Mouse (Mus musculus) small intestine, adult 10 weeks (tissue): ENCODE data around the gene Plrg1. TPM values are rescaled to one million over a fixed set of nuclear protein-coding genes. Genes with fewer than 3 reads are reported as not detected.

Experiments used
- polyA plus RNA-seq: library from polyadenylated mRNA; stranded (reverse); fragments of 350-450 nt; fragmentation: Illumina TruSeq; extraction: RNeasy Lipid Tissue Mini Kit (QIAGEN cat#74804); gene quantifications from one replicate; pipeline ENCODE4 v1.2.3, GENCODE M21; 2014; ENCODE audit warnings: low replicate concordance

The Plrg1 gene
- 15.9 TPM for polyA plus RNA-seq

DNA sequence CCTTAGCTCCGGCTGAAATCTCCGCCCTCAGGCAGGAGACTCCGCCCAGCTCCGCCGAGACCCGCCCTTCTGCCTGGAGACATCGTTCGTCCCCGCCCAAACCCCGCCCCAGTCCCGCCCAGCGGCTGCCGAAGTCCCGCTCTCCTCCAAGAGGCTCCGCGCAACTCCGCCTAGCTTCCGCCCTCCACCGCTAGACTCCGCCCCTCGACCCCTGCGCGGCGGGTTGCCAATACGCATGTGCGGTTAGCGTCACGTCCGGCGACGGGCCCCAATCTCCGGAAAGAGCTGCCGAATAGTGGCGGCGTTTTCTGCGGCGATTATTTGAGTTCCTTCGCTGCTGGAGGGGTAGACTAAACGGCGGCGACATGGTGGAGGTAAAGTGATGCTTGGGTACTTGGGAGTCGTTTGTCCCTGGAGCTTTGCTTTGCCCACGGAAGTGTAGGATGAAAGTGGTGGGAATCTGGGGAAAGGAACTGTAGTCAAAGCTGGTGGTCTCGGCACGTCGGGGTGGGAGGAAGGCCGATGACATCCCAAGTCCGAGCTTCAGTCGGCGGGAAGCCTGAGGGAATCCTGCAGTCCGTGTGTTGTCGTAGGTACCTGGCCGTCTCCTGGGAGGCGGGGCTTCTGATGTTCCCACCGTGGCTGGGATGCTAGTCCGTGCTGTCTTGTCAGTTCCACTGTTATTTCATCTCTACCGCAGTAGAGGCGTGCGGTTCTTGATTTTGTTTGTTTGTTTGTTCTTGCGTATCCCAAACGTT lies at the start of gene Plrg1:
Gene Plrg1, plus strand, starts transcription at position 242 of the 758 bp plus-strand sequence.

GRCm38 (mm10) chr3:83007557-83007956 lies 47.8 kb upstream of the Plrg1 start, which contains the start of gene Fgg:
Fgg (plus strand) TSS chr3:83007724.

DNA sequence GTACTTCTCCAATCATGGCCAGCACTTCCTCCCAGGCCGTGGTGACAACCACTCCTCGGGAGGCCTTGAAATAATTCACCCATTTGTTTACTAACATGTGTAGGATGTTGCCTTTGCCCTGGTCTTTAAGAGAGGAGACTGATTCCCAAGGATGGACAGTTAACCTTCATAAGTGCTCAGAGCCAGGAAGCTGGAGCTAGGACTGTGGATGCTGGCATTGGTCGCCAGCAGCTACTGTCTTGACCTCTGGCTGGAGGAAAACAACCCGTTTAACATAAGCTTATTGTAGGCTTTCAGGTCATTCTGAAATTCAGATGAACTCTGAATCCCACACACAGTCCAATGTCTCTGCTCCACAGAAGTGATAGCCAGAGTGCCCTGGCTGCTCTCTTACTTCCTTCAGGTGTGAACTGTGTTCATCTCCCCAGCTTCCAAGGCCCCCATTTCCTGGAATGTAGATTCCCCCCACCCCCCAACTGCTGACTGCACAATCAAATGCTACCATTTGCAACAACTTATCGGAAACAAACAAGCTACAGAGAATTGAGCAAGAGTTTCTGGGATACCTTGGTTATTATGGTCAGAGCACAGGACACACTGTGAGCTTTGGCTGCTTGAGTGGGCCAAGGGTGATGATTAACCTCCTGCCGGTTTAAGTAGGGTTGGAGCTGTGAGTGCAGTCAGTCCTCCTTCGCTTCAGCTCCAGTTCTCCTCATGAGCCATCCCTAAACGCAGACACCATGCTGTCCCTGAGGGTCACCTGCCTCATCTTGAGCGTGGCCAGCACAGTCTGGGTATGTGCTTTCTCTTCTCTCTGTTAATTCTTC lies 29.6 kb upstream of the Plrg1 start, which contains the start of gene Fga:
Gene Fga, plus strand, starts transcription at position 602 of the 827 bp plus-strand sequence.

DNA sequence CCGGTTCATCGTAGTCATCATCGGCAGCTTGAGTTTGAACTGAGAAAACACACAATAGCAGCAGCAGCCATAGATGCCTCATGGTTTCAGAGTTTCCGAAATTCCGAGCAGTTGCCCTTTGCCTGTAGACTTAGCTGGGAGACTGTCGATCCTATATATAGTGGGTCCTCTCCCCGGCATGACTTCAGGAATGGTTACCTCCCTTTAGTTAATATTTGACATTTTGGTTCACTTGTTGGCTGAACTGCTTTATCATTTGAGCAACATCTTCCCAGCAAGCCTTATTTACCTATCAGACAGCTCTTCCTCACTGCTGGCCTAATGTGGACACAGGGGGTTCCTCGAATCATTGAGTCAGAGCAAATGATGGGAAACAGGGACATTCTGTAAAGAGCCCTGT lies 5.6 kb upstream of the Plrg1 start, which contains the start of gene Fgb:
Gene Fgb, minus strand, starts transcription at position 184 of the 400 bp plus-strand sequence.

Other genes with a start within 250 kb of the Plrg1 start
- gene Rbm46, start 179.0 kb upstream of the Plrg1 start, polyA plus RNA-seq, result 2.3 TPM
- 65.4 TPM for gene Lrat, start 151.5 kb upstream of the Plrg1 start, polyA plus RNA-seq
- gene Fgg, start 47.8 kb upstream of the Plrg1 start, polyA plus RNA-seq, result 0.59 TPM
- gene Fga, start 29.4 kb upstream of the Plrg1 start, polyA plus RNA-seq, result 0.33 TPM
- not detected for gene Fgb, start 5.7 kb upstream of the Plrg1 start, polyA plus RNA-seq
- 0.07 TPM for gene Dchs2, start 72.4 kb downstream of the Plrg1 start, polyA plus RNA-seq